Mouse (Mus musculus) spleen, adult 2 months (tissue): ENCODE measurements at regions not wholly inside any gene's neighbourhood (a gene's known extent, or its start where the extent isn't known, plus 50 kb on each side); places are given as distances from the start of the nearest gene placed in this dataset.

Experiments
- CTCF ChIP-seq: fragments of 200-500 bp; IDR thresholded peaks from 2 replicates; pipeline ENCODE4 v1.5.1; 2011; ENCODE audit warnings: mild to moderate bottlenecking, inconsistent platforms; ENCODE audit not compliant: insufficient read depth, insufficient read length, insufficient replicate concordance; ENCODE audit errors: extremely low read depth
- POLR2A ChIP-seq: fragments of 200-500 bp; IDR thresholded peaks from 2 replicates; pipeline ENCODE4 v1.6.1; 2011; ENCODE audit warnings: low read depth, low read length, inconsistent platforms

GRCm38 (mm10) chr3:9340788-9341187 lies 269.1 kb downstream of the Zfp704 start:
- TF ChIP-seq CTCF (no peak), POLR2A (no peak)
